Mouse (Mus musculus): ENCODE data around the gene Trpm4. TPM values are rescaled to one million over a fixed set of nuclear protein-coding genes. Genes with fewer than 3 reads are reported as not detected.

Gene Trpm4
- total and polyA plus RNA-seq, 2 experiments from 2014 or later = 10.4 to 22.6 TPM

- 92% methylated on average over 13 of the region's 13 CpGs for WGBS
Measured at GRCm38 (mm10) chr7:45286486-45286885, 47.1 kb downstream of the Trpm4 start.

GRCm38 (mm10) chr7:45277136-45277760 lies 56.3 kb downstream of the Trpm4 start, which contains the start of gene Slc6a21:
Slc6a21 (plus strand) TSS chr7:45277513.
- Histone ChIP-seq H3K27me3 (ENCODE audit: insufficient read depth, low read length) (0 out of 2 replicates have a peak, but pooled peaks cover 7% of the 10 kb centered on the region), H3K9me3 (ENCODE audit: low read length) (no peaks in the 10 kb centered on the region), H3K9ac (replicated peaks; ENCODE audit: low read length, poor library complexity, severe bottlenecking) (0 out of 2 replicates have a peak within 1 kb of the TSS, but pooled peaks have one; percentile 8), H3K36me3 (ENCODE audit: insufficient read depth, low read length) (no peaks in the 10 kb centered on the region), H3K4me1 (ENCODE audit: insufficient read depth, low read length) (no peaks in the 10 kb centered on the region), H3K4me2 (ENCODE audit: low read depth, low read length, poor library complexity, severe bottlenecking) (peak within 1 kb of the TSS; percentile 44), H3K4me3 (ENCODE audit: low read depth, low read length) (peak within 1 kb of the TSS; percentile 25), H3K27ac (ENCODE audit: low read depth, low read length) (no peak within 1 kb of the TSS)
- no peak for ATAC-seq (ENCODE audit: low FRiP score)
- peak; percentile 64 for TF ChIP-seq CTCF (IDR thresholded peaks at IDR 0.05)
- WGBS = 8% methylated on average over 44 of the region's 44 CpGs
- DNase-seq (ENCODE audit: low spot score) = no peak

More at GRCm38 (mm10) chr7:45286486-45286885, 47.1 kb downstream of the Trpm4 start:
- no peak for TF ChIP-seq CTCF (IDR thresholded peaks at IDR 0.05)
- Histone ChIP-seq H3K9me3 (ENCODE audit: low read length) (no peaks in the 10 kb centered on the region), H3K9ac (replicated peaks; ENCODE audit: low read length, poor library complexity, severe bottlenecking) (no peak overlapping the region), H3K4me3 (ENCODE audit: low read depth, low read length) (no peak overlapping the region), H3K27ac (ENCODE audit: low read depth, low read length) (no peak overlapping the region), H3K36me3 (ENCODE audit: insufficient read depth, low read length) (no peaks in the 10 kb centered on the region), H3K4me2 (ENCODE audit: low read depth, low read length, poor library complexity, severe bottlenecking) (no peak overlapping the region), H3K27me3 (ENCODE audit: insufficient read depth, low read length) (no peaks in the 10 kb centered on the region), H3K4me1 (ENCODE audit: insufficient read depth, low read length) (no peaks in the 10 kb centered on the region)
- ATAC-seq (ENCODE audit: low FRiP score) (no peak), DNase-seq (ENCODE audit: low spot score) (no peak)

GRCm38 (mm10) chr7:45273672-45274071 lies 59.9 kb downstream of the Trpm4 start:
- no peak for TF ChIP-seq CTCF (IDR thresholded peaks at IDR 0.05)
- Histone ChIP-seq H3K9me3 (ENCODE audit: low read length) (no peaks in the 10 kb centered on the region), H3K4me2 (ENCODE audit: low read depth, low read length, poor library complexity, severe bottlenecking) (no peak overlapping the region), H3K9ac (replicated peaks; ENCODE audit: low read length, poor library complexity, severe bottlenecking) (no peak overlapping the region), H3K4me3 (ENCODE audit: low read depth, low read length) (no peak overlapping the region), H3K27ac (ENCODE audit: low read depth, low read length) (no peak overlapping the region), H3K36me3 (ENCODE audit: insufficient read depth, low read length) (no peaks in the 10 kb centered on the region), H3K27me3 (ENCODE audit: insufficient read depth, low read length) (0 out of 2 replicates have a peak, but pooled peaks cover 7% of the 10 kb centered on the region), H3K4me1 (ENCODE audit: insufficient read depth, low read length) (no peaks in the 10 kb centered on the region)
- no peak for DNase-seq (ENCODE audit: low spot score)
- no peak for ATAC-seq (ENCODE audit: low FRiP score)
- 87% methylated on average over 8 of the region's 8 CpGs for WGBS

- TF ChIP-seq CTCF (IDR thresholded peaks at IDR 0.05) = no peak
- H3K9ac ChIP-seq (replicated peaks; ENCODE audit: low read length, poor library complexity, severe bottlenecking) = no peak overlapping the region
- ATAC-seq (ENCODE audit: low FRiP score) = no peak
- DNase-seq (ENCODE audit: low spot score) = no peak
- 67% methylated on average over 10 of the region's 10 CpGs for WGBS
- no peak overlapping the region for H3K4me2 ChIP-seq (ENCODE audit: low read depth, low read length, poor library complexity, severe bottlenecking)
- peaks cover 2% of the 10 kb centered on the region; the same call in 1 of the 2 replicates for H3K4me1 ChIP-seq (ENCODE audit: insufficient read depth, low read length)
- no peak overlapping the region for H3K4me3 ChIP-seq (ENCODE audit: low read depth, low read length)
- H3K36me3 ChIP-seq (ENCODE audit: insufficient read depth, low read length) = no peaks in the 10 kb centered on the region
- no peak overlapping the region for H3K27ac ChIP-seq (ENCODE audit: low read depth, low read length)
- H3K9me3 ChIP-seq (ENCODE audit: low read length) = no peaks in the 10 kb centered on the region
- 0 out of 2 replicates have a peak, but pooled peaks cover 7% of the 10 kb centered on the region for H3K27me3 ChIP-seq (ENCODE audit: insufficient read depth, low read length)
Measured at GRCm38 (mm10) chr7:45272786-45273412, 60.7 kb downstream of the Trpm4 start.

- ATAC-seq (ENCODE audit: low FRiP score) = no peak
- no peak for TF ChIP-seq CTCF (IDR thresholded peaks at IDR 0.05)
- Histone ChIP-seq H3K9me3 (ENCODE audit: low read length) (no peaks in the 10 kb centered on the region), H3K4me3 (ENCODE audit: low read depth, low read length) (no peak overlapping the region), H3K9ac (replicated peaks; ENCODE audit: low read length, poor library complexity, severe bottlenecking) (no peak overlapping the region), H3K27ac (ENCODE audit: low read depth, low read length) (no peak overlapping the region), H3K4me2 (ENCODE audit: low read depth, low read length, poor library complexity, severe bottlenecking) (no peak overlapping the region), H3K36me3 (ENCODE audit: insufficient read depth, low read length) (no peaks in the 10 kb centered on the region), H3K4me1 (ENCODE audit: insufficient read depth, low read length) (peaks cover 3% of the 10 kb centered on the region; the same call in 1 of the 2 replicates), H3K27me3 (ENCODE audit: insufficient read depth, low read length) (no peaks in the 10 kb centered on the region)
- no peak for DNase-seq (ENCODE audit: low spot score)
- 76% methylated on average over 1 of the region's 1 CpGs for WGBS
Measured at GRCm38 (mm10) chr7:45265518-45265917, 68.1 kb downstream of the Trpm4 start.

GRCm38 (mm10) chr7:45264348-45264747 lies 69.2 kb downstream of the Trpm4 start:
- H3K9ac ChIP-seq (replicated peaks; ENCODE audit: low read length, poor library complexity, severe bottlenecking) = no peak overlapping the region
- WGBS = 75% methylated on average over 3 of the region's 3 CpGs
- no peak for TF ChIP-seq CTCF (IDR thresholded peaks at IDR 0.05)
- no peaks in the 10 kb centered on the region for H3K9me3 ChIP-seq (ENCODE audit: low read length)
- peaks cover 3% of the 10 kb centered on the region; the same call in 1 of the 2 replicates for H3K4me1 ChIP-seq (ENCODE audit: insufficient read depth, low read length)
- no peaks in the 10 kb centered on the region for H3K27me3 ChIP-seq (ENCODE audit: insufficient read depth, low read length)
- DNase-seq (ENCODE audit: low spot score) = no peak
- no peaks in the 10 kb centered on the region for H3K36me3 ChIP-seq (ENCODE audit: insufficient read depth, low read length)
- no peak overlapping the region for H3K4me3 ChIP-seq (ENCODE audit: low read depth, low read length)
- no peak overlapping the region for H3K27ac ChIP-seq (ENCODE audit: low read depth, low read length)
- H3K4me2 ChIP-seq (ENCODE audit: low read depth, low read length, poor library complexity, severe bottlenecking) = no peak overlapping the region
- ATAC-seq (ENCODE audit: low FRiP score) = no peak

Data from midbrain, postnatal 0 days (tissue).